Mouse (Mus musculus) gastrocnemius, adult 2 months (tissue): ENCODE measurements around the gene Sf3b1. TPM values are rescaled to one million over a fixed set of nuclear protein-coding genes. Genes with fewer than 3 reads are reported as not detected.
A peak's percentile ranks its signal among the peaks of the same experiment; 100 is the strongest.
"Not testable (repeated sequence)": the region's sequence is repeated elsewhere in the genome, so short reads cannot be mapped to it uniquely, and the experiment has no call there.

Source experiments
- DNase-seq: peaks from one replicate; pipeline ENCODE4 v3.0.0; 2022
- H3K27ac ChIP-seq: fragments of 200-600 bp; 2 replicates; pipeline ENCODE4 v1.8.1; 2022; ENCODE audit warnings: mild to moderate bottlenecking
- H3K4me3 ChIP-seq: fragments of 200-600 bp; 2 replicates; pipeline ENCODE4 v1.8.1; 2022; ENCODE audit warnings: mild to moderate bottlenecking, moderate library complexity
- CTCF ChIP-seq: fragments of 200-600 bp; IDR thresholded peaks from 2 replicates; pipeline ENCODE4 v1.8.1; 2022; ENCODE audit warnings: antibody characterized with exemption, mild to moderate bottlenecking, moderate library complexity
- intact Hi-C: fragments of 180-260 bp; cut with DNase I; formaldehyde crosslinking; loops from one replicate; pipeline ENCODE4 v1.15.1; 2025
- long read RNA-seq, 2 experiments: library from polyadenylated mRNA; stranded (forward); transcript quantifications; one replicate each; pipeline ENCODE4 v2.0.0; 2021
- total RNA-seq, 2 experiments: library from RNA; stranded (reverse); gene quantifications; 2 replicates each; pipeline ENCODE4 v1.2.3; 2021

Sf3b1 gene
- total RNA-seq: 10 to 100 TPM; 53.6 to 56.3 TPM
- long read RNA-seq, experiment 1, full-length matches to known transcripts: 61 of 84 reads
- long read RNA-seq, experiment 1, partial matches to known transcripts: 5 of 84 reads
- long read RNA-seq, experiment 1, other reads (novel, unspliced or antisense): 18 of 84 reads
- long read RNA-seq, experiment 2, full-length matches to known transcripts: 58 of 78 reads
- long read RNA-seq, experiment 2, partial matches to known transcripts: 8 of 78 reads
- long read RNA-seq, experiment 2, other reads (novel, unspliced or antisense): 12 of 78 reads

- intact Hi-C loops: loop anchor here (1.0 to 2.0 kb wide), 3 partner anchors 25 to 104 kb away; partner anchors contain the start of genes Coq10b and Mob4
- Histone ChIP-seq H3K27ac (peak within 1 kb of the TSS; percentile 100), H3K4me3 (peak within 1 kb of the TSS; percentile 77)
- no peak for TF ChIP-seq CTCF
- peak; percentile 97 for DNase-seq
These were observed at the start of gene Sf3b1 for GRCm38 (mm10) chr1:55027253-55027801. Gene Sf3b1, minus strand, starts transcription at chr1:55027481.

DNA sequence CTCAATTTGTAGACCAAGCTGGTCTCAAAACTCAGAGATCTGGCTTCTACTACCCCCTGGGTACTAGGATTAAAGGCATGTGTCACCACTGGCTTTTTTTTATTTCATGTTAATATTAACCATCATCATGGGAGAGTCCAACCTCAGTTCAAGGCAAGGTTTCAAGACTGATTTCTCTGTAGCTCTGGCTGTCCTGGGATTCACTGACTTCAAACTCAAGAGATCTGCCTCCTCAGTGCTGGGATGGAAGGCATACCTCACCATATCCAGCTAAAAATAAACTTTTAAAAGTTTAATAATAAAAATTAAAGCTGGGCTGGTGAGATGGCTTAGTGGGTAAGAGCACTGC lies 49.1 kb upstream of the Sf3b1 start:
- H3K27ac ChIP-seq: no peak overlapping the region; the same call in 1 of the 2 replicates
- no peak for DNase-seq
- intact Hi-C loops: no loop called here
- H3K4me3 ChIP-seq: no peak overlapping the region
- no peak for TF ChIP-seq CTCF

DNA sequence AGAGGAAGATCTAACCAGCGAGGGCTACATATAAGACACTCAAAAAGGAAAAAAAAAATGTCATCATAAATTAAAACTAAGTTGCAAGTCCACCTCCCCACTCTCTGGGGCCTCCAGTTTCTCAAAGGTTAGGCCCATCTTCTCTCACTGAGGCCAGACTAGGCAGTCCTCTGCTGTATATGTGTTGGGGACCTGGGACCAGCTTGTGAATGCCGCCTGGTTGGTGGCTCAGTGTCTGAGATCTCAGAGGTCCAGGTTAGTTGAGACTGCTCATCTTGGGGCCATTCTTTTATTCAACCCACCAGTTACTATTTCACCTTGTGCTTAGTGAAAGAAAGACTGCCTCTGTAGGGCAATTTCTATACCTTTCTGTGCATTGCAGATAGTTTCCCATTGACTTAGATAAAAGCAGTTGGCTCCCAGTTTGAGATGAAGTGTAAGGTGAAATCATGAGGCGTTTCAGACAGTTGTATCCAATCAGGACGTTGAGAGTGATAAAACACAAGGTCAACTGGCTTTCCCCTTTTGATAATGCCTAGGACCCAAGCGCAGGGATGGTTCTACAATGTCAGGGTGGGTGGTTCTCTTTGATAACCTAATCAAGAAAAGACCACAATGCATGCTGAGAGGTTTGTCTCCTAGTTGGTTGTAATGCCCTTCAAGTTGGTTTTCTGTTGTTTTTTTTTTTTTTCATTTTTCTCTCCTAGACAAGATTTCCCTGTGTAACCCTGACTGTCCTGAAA lies 48.5 kb upstream of the Sf3b1 start:
- DNase-seq: no peak
- peak overlapping the region; percentile 56 for H3K27ac ChIP-seq
- TF ChIP-seq CTCF: no peak
- intact Hi-C loops: no loop called here
- no peak overlapping the region for H3K4me3 ChIP-seq

DNA sequence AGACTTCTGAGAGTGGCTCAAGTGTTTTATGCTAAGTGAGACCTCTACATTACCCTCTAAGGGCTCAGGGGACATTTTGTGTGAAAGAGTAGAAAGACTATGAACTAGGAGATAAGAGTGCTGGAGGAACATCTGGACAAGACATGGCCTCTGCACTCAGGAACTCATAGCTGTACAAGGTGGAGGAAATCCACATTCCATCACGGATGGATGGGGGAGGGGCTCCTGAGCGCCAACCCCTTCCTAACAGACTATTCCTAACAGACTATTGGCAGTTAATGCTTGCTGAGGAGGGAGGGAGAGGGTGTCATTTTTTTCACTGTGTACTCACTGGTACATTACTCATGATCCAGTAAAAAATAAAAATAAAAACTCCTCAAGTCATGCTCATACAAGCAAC lies 47.5 kb upstream of the Sf3b1 start:
- H3K4me3 ChIP-seq: no peak overlapping the region
- peak overlapping the region; percentile 56 for H3K27ac ChIP-seq
- intact Hi-C loops: no loop called here
- no peak for DNase-seq
- no peak for TF ChIP-seq CTCF

- H3K4me3 ChIP-seq, intact Hi-C loops, H3K27ac ChIP-seq: not testable (repeated sequence)
These were observed 45.0 kb upstream of the Sf3b1 start for GRCm38 (mm10) chr1:55072328-55072727.

DNA sequence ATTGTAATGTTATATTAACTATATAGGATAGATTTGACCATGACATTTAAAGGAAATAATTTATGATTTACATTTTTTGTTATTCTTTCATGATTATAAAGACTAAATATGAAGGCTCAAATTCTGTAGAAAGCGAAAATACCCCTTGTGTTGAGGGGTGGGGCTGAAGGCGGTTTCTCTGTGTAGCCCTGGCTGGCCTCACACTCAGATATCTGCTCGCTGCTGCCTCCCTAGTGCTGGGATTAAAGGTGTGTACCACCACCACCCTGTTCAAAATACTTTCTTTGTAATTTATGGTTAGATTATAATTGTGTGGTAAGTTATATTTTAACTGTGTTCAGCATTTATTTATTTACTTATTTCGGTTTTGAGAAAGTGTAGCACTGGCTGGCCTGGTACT lies 34.5 kb upstream of the Sf3b1 start:
- no peak for DNase-seq
- no peak for TF ChIP-seq CTCF
- intact Hi-C loops: no loop called here
- H3K4me3 ChIP-seq: no peak overlapping the region
- H3K27ac ChIP-seq: no peak overlapping the region

More at GRCm38 (mm10) chr1:55072328-55072727, 45.0 kb upstream of the Sf3b1 start:
- DNase-seq: not testable (repeated sequence)

DNA sequence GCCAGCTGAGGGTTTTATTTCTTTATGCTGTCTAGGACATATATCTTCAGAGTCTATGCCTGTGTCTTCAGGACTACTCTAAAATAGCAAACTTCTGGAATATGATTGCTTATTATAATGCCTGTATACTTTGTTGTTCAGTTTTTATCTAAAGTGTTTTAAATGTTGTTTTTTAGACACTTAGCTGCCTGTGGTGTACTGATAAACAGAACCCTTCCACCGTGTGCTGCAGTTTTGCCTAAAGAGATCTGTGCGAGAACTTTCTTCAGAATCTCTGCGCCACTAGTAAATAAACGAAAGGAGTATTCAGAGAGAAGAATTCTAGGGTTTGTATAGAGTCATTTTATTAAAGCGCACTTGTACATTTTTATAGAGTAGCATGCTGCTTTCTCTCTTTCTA lies 33.8 kb upstream of the Sf3b1 start:
- intact Hi-C loops: no loop called here
- H3K4me3 ChIP-seq: no peak overlapping the region
- no peak for DNase-seq
- TF ChIP-seq CTCF: no peak
- no peak overlapping the region for H3K27ac ChIP-seq

DNA sequence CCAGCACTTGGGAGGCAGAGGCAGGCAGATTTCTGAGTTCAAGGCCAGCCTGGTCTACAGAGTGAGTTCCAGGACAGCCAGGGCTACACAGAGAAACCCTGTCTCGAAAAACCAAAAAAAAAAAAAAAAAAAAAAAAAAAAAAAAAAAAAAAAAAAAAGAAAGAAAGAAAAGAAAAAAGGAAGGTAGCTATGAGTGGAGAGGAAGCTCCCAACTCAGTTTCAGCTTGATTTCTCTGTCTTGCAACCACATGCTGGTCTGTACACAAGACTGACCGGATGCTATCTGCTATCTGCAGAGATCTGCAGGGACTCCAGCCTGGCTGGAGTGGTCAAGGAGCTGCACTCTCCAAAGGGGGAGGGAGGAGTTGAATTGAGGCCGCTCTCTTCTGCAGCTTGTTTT lies 31.1 kb upstream of the Sf3b1 start:
- H3K4me3 ChIP-seq, intact Hi-C loops, H3K27ac ChIP-seq, DNase-seq: not testable (repeated sequence)

DNA sequence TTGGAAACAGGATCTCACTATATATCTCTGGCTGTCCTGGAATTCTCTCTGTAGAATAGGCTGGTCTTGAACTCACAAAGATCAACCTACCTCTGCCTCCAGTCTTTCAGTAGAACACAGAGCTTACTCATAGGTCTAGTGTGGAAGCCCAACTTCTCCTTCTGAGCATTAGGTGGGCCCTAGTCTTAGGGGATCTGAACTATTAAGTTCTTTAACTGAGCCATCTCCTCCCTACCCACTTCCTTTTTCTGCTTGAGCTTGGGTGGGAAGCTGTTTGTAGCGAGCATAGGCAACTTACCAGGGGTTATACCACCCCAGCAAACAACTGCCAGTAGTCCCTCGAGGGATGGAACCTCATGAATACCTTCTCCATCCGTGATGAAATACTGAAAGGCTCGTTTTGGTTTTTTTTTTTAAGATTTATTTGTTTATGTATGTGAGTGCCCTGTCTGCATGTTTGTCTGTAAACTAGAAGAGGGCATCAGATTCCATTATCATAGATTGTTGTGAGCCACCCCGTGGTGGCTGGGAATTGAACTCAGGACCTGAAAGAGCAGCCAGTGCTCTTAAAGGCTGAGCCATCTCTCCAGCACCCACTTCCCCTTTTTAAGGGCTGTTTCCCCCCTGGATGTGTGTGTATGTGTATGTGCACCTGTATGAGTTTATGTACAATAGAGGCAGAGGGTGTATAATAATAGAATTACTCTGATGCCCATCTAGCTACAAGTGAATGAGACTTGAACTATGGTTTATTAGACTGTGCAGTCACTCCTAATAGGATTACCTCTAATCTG lies 28.2 kb upstream of the Sf3b1 start:
- no peak for DNase-seq
- intact Hi-C loops: no loop called here

GRCm38 (mm10) chr1:55053596-55053995 lies 26.3 kb upstream of the Sf3b1 start:
- no peak for DNase-seq
- H3K4me3 ChIP-seq: peak overlapping the region; percentile 85
- TF ChIP-seq CTCF: no peak
- intact Hi-C loops: loop anchor here (2.0 to 5.0 kb wide), 3 partner anchors 27 to 36 kb away; partner anchors contain the start of gene Sf3b1
- peak overlapping the region; percentile 100 for H3K27ac ChIP-seq

More for the DNA sequence above, 28.2 kb upstream of the Sf3b1 start:
- Histone ChIP-seq H3K27ac (peak overlapping the region; percentile 100), H3K4me3 (no peak overlapping the region)
- no peak for TF ChIP-seq CTCF

DNA sequence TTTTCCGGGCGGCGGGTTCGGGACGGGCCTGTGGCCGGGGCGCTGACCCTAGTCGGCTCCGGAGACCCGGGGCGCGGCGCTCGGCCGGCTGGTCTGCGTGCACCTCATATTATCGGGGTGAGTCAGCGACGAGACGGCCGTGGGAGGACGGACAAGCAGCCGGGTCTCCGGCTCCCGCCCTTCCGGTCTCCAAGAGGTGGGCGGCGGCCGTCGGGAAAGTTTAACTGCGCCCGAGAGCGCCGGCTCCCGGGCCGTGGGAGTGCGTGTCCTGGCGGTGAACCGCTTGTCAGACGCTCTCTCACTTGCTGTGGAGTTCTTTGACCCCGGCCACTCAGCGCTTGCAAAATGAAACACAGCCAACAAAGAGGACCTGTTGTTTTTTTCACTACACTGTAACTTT lies 25.7 kb upstream of the Sf3b1 start:
- intact Hi-C loops: loop anchor here (2.0 to 5.0 kb wide), 3 partner anchors 26 to 36 kb away; partner anchors contain the start of gene Sf3b1
- DNase-seq: peak; percentile 87

DNA sequence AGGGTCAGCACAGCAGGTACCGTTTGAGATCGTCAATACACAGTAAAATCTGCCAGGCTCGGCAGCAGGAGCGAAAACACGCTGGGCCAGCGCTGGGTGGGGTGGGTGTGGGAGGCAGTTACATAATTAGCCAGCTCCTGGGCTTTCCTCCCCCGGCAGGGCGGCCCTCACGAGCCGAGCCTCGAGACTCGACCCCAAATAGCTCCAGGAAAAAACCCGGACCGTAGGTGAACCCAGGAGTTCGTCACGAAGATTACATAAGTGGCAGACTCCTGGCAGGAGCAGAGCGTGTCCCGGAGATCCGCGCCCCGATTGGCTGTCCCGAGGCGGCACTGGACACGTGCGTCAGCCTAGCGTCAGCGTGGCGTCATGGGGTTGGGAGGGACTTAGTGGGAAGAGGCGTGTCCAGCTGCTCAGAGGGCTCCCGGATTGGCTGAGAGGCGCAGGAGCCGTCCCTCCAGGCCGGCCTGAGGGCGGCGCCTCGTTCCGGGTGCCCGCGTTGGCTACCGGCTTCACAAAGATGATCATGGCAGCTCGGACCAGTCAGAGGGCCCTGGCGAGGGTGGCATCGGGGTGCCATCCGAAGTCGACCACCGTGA lies 25.2 kb upstream of the Sf3b1 start, which contains the start of gene Coq10b:
Coq10b (plus strand) TSS at position 416 of the 599 bp plus-strand sequence.
- peak; percentile 99 for DNase-seq
- Histone ChIP-seq H3K4me3 (peak within 1 kb of the TSS; percentile 85), H3K27ac (peak within 1 kb of the TSS; percentile 100)
- intact Hi-C loops: loop anchor here (2.0 to 5.0 kb wide), 3 partner anchors 26 to 35 kb away; partner anchors contain the start of gene Sf3b1
- TF ChIP-seq CTCF: peak; percentile 0; the same call in 1 of the 2 replicates

More for the DNA sequence above, 25.7 kb upstream of the Sf3b1 start:
- H3K27ac ChIP-seq: peak overlapping the region; percentile 100
- H3K4me3 ChIP-seq: peak overlapping the region; percentile 85
- TF ChIP-seq CTCF: peak; percentile 35
